Mouse (Mus musculus): ENCODE measurements around the gene Kifc1.

DNA sequence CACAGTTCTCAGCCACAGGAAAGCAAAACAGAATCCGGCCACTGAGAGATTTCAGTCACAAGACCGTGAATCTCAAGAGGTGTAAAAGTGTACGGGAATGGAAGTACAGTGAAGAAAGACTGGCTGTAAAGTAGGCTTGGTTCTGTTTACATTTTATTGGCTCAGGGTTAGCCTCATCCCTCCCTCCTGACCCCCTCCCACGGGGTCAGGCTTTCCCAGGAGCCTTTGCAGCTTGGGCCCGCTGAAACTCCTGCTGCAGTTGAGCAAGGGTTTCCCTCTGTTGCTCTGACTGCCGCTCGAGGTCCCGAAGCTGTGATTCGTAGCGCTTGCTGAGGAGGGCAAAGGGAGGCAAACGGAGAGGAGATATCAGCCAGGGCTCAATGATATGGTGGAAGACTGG lies 48.3 kb upstream of the Kifc1 start:
- no peak for TF ChIP-seq GATA1 (IDR thresholded peaks at IDR 0.05; ENCODE audit: low read length)
- no peak for TF ChIP-seq TAL1 (IDR thresholded peaks at IDR 0.05; ENCODE audit: low read length)

All from erythroblast, embryonic 14.5 days (primary cell).